Mouse (Mus musculus): ENCODE measurements around the gene Adora2b.

The Adora2b gene

GRCm38 (mm10) chr11:62248401-62249244 lies at the start of gene Adora2b:
Gene Adora2b, plus strand, starts transcription at chr11:62248984.
- DNase-seq (ENCODE audit: extremely low read depth, low read depth): peak; percentile 22

DNA sequence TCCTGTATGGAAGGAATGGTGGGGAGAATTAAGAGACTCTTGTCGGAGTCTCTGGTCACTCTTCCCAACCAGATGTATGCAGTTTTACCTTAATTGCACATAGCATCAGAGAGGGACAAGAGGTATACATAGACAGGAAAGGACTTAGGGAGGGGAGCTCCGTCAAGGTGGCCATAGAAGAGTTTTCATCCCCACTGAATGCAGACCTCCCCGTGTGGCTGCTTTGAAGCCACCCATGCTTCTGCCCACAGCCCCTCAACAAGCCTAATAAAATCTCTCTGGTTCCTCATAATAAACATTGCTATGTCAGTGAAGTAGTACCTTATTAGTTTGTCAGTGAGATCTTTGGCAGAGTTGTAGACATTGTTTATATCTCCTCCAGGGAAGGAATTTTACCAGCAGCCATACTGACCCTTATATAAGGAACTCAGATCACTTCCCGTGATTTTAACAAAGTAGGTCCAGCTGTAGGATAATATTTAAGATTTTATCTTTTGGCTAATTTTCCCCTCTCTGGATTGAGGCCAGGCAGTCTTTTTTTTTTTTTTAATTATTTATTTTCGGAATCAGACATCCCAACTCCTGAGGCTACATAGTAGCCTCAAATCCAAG lies 47.8 kb upstream of the Adora2b start:
- no peak for DNase-seq (ENCODE audit: extremely low read depth, low read depth)

DNA sequence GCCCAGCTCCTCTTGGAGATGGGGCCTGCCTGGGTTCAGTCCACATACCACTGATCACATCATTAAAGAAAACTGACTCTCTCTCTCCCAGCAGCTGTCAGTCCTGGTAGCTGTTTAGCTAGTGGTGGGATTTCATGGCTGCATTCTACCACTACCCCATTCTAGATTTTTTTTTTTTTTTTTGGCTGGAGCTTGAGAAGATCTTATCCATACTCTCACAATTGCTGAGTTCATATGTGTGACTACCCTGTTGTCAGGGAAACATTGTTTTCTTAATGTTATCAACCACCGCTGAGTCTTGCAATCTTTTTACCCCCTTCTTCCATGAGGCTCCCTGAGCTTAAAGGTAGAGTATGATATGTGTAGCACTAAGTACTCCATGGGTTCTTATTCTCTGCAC lies 46.1 kb upstream of the Adora2b start:
- no peak for DNase-seq (ENCODE audit: extremely low read depth, low read depth)

DNA sequence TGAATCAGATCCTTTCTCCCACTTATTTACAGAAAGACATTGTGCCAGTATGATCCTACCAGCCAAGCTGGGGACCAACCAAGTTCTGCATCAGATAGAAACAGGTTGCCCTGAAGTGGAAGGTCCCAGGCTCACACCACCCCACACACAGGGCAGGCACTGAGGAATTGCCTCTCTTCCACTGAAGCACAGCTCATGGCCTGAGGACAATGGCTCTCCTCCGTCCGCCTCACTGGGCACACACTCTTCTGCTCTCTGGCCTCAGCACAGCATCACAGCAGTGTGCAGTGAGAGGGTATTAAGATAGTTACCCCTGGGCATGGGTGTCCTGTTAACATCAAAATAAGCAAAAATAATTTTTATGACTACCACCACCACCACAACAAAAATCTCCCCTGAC lies 39.7 kb upstream of the Adora2b start:
- no peak for DNase-seq (ENCODE audit: extremely low read depth, low read depth)

- DNase-seq (ENCODE audit: extremely low read depth, low read depth): no peak
Observed at GRCm38 (mm10) chr11:62209891-62210290, 38.9 kb upstream of the Adora2b start.

GRCm38 (mm10) chr11:62213384-62213989 lies 35.3 kb upstream of the Adora2b start:
- DNase-seq (ENCODE audit: extremely low read depth, low read depth): no peak

GRCm38 (mm10) chr11:62215107-62215506 lies 33.7 kb upstream of the Adora2b start:
- DNase-seq (ENCODE audit: extremely low read depth, low read depth): no peak

DNA sequence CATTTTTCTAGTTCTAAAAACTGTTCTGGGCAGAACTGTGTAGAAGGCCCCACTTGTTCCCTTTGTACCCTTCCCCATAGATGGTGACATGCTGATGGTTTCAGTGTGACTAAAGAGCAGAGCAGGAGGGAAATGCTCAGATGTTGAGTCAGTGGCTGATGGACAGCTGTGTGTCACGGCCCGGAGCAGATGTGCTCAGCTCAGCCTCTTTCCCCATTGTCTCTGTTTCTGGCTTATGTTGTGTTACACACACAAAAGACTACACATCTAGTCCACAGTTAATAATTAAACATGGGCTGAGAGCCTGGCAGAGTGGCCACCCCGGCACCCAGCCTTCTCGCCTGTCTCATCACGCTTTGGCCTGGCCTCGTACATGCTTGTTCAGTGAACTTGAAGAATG lies 31.0 kb upstream of the Adora2b start:
- no peak for DNase-seq (ENCODE audit: extremely low read depth, low read depth)

GRCm38 (mm10) chr11:62220756-62221510 lies 27.9 kb upstream of the Adora2b start:
- DNase-seq (ENCODE audit: extremely low read depth, low read depth): no peak

- no peak for DNase-seq (ENCODE audit: extremely low read depth, low read depth)
Observed at GRCm38 (mm10) chr11:62223416-62223815, 25.4 kb upstream of the Adora2b start.

- no peak for DNase-seq (ENCODE audit: extremely low read depth, low read depth)
Observed at GRCm38 (mm10) chr11:62223962-62224361, 24.8 kb upstream of the Adora2b start.

DNA sequence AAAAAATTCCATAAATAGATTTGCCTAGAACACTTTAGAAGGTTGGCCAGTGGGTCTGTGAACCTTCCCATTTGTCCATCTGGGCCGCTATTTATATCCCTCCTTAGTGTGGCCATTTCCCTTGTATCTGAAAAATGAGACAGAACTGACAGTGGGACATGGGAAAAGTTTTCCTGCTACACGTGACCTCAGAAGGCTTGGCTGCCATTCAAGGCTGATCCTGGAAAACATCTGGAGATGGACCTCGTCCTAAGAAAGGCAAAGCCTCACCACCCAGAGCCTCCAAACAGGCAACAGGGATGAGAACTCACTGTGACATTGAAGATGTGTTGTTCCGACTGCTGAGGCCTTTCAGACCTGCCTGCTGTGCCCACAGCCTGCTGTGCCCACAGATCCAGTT lies 24.0 kb upstream of the Adora2b start:
- DNase-seq (ENCODE audit: extremely low read depth, low read depth): no peak

DNA sequence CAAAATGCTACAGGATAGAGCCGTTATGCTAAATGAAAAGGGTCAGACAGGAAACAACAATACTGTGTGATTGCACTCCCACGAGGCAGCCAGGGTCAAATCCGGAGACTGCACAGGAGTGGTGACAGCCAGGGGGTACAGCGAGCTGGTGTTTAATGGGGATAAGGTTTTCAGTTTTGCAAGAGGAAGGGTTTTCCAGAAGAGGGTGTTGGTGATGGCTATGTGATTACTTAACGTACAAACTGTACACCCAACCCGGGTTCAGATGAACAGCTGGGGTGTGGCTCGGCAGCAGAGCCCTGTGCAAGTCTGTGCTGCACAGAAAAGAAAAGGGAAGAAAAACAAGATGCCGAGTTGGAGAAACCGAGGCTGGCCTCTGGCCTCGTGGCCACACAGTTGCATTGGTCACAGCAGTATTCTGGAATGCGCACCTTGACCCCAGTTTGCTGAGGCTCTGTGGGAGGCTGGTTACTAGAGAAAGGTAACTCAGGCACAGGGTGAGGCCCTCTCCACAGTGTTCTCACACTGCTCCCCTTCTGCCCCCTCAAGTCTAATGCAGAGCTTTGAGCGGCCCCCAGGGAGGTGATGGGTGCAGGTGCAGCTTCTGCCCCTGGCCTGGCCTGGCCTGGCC lies 8.0 kb upstream of the Adora2b start:
- peak; percentile 48 for DNase-seq (ENCODE audit: extremely low read depth, low read depth)

DNA sequence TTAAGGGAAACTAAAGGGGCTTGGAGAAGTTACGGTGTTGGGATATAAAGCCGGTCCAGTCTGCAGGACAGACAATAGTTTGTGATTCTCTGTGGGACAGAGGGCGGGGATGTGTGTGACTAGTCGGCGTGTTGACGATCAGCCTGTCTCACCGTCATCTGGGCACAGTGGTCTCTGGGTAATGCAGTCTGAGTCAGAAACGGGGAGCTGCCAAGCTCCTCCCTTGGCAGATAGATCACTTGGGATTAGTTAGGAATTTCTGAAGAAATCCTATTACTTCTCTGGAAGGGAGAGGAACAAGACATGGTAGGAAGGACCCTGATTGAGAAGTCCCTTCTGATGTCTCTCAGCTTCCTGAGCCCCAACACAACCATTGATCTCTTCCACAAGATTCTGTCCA lies 4.9 kb upstream of the Adora2b start:
- no peak for DNase-seq (ENCODE audit: extremely low read depth, low read depth)

GRCm38 (mm10) chr11:62244471-62244870 lies 4.3 kb upstream of the Adora2b start:
- no peak for DNase-seq (ENCODE audit: extremely low read depth, low read depth)

DNA sequence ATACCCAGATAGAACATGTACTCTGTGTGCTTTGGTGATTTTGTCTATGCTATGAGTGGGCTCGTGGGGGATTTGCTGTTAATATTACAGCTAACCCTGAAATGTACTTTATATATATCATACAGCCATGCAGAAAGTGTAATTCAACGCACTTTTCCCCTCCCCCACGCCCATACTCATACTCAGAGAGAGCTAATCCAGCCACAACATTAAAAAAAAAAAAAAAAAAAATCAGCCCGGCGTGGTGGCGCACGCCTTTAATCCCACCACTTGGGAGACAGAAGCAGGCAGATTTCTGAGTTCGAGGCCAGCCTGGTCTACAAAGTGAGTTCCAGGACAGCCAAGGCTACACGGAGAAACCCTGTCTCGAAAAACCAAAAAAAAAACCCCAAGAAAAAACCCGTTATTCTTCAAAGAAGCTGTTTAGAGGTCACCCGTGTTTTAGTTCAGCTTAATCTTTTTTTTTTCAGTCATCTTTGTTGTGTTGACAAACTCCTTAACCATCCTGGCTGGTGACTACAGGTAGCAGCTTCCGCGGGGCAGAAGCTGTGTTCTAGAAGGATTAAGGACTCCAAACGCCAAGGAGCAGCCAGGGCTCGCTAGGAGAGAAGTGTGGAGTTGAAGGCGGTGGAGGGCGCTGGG lies 904 bp upstream of the Adora2b start:
- DNase-seq (ENCODE audit: extremely low read depth, low read depth): peak; percentile 26

GRCm38 (mm10) chr11:62249266-62250037 lies 668 bp downstream of the Adora2b start:
- no peak for DNase-seq (ENCODE audit: extremely low read depth, low read depth)

GRCm38 (mm10) chr11:62251047-62251446 lies 2.3 kb downstream of the Adora2b start:
- DNase-seq (ENCODE audit: extremely low read depth, low read depth): peak; percentile 71

DNA sequence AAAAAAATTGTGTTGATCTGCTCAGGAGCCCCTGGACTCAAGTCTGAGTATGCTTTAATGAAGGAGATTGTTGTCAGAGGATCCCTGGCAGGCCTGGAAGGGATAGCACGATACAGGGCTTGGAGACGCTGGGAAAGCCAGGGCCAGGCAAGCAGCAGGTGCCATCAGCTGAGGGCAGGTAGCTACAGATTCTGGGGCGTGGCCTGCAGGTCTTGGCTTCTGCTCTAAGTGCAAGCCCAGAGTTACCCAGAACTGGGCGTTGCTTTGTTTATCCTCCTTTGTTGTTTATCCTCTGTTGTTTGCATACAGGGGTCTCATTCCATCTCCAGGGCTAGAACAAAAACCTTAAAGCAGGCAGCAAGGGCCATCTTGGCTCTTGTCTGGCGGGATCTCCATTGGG lies 4.6 kb downstream of the Adora2b start:
- DNase-seq (ENCODE audit: extremely low read depth, low read depth): no peak

GRCm38 (mm10) chr11:62259214-62259613 lies 10.4 kb downstream of the Adora2b start:
- no peak for DNase-seq (ENCODE audit: extremely low read depth, low read depth)

Data from MEL-GATA-1-ER (cell line).